Mouse (Mus musculus) WW6 (cell line): ENCODE results near the gene Gpr25.

Source experiments
- DNase-seq: peaks from one replicate; pipeline ENCODE4 v3.0.0-alpha.2; 2013; ENCODE audit warnings: low read depth, low spot score

Gene Gpr25

DNA sequence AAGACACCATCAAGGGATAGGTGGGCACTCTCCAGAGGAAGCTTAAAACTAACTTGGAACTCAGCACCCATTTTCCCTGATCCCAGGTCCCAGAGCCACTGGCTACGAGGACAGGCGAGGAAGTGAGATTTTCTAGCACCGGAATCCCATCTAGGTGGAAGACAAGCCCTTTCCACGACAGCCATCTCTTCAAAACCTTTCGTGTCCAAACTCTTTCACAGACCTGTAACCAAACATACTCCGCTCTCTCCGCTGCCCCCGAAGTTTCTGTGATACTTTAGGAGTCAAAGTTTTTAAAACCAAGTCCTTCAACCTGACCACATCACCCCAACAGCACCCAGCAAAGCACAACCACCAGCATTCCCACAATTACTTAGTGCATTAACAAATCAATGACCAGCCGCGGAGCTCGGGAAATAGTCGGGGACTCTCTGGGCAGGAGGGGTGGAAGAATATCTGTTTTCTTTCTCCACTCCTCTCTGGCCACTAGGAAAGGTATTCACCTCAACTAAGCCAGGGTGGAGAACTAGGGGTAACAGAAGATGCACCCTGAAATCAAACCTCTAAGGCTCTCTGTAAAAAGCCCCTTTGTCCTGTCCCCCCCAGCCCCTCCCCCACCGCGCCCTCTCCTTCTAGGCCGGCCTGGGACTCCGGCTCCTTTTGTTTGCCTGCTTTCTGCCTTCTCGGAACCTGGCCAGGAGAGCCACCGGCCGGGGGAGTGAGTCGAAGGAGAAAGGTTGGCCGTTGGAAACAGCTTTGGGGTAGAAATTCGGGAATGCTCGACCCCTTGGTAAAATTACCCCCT is 27.5 kb downstream of the Gpr25 start:
- no peak for DNase-seq

DNA sequence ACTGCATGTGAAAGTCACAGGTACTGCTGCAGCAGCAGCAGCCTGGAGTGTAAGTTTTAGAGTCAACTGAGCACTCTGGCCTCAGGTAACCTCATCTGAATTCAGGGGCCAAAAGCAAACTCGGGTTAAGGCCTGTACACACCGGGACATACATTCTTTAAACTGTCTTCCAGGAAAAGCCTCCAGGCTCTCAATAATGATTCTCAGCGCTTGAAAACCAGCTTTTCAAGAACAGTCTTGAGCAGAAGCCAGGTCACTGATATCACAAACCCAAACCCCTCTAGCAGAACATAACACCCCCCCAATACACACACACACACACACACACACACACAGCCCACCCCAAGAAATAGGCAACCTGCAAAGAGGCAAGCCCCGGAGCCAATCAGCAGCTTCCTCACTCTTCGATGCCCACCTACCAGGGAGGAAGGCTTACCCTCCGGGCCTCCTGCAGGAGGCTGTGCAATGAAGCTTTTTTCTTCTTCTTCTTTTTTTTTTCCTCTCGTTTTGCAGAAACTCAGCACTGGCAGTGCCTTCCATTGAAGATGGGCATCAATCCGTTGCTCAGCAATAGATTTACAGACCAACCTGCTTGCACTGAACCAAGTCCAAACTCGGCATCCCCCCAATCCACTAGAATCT is 28.3 kb downstream of the Gpr25 start:
- no peak for DNase-seq

DNA sequence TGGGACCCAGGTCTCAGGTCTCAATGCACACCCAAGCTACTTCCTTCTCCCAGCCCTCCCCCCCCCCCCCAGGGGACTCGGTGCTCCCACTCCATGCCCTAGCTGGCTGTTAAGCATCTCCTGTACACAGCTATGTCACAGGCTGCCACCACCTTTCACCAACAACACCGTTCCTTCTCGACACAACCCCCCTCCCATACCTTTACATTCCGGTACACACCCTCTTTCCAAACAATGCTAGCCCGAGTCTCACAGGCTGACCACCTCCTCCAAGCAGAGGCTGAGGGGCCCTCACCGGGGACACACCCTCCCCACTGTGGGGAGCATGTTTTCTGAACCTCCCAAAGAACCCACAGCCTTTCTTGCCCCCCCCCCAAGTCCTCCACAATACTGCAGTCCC is 29.1 kb downstream of the Gpr25 start:
- DNase-seq: no peak

DNA sequence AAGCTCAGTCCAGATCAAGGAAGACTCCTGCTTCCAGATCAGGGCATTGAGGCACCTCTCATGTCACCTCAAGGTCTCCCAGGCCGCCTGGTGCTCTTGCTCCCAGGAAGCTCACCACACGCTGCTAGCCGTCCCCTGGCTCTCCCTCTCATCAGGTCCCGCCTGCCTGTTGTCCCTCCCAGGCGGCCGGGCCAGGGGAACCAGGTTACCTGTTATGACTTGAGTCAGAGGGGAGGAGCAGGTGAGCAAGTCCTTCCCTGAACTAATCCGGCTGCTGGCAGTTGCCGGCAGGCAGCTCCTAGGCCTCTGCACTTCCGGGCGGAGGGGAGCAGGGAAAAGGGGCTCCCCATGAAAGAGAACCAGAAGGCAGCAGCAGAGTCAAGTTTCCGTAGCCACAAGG is 30.5 kb downstream of the Gpr25 start:
- DNase-seq: no peak

DNA sequence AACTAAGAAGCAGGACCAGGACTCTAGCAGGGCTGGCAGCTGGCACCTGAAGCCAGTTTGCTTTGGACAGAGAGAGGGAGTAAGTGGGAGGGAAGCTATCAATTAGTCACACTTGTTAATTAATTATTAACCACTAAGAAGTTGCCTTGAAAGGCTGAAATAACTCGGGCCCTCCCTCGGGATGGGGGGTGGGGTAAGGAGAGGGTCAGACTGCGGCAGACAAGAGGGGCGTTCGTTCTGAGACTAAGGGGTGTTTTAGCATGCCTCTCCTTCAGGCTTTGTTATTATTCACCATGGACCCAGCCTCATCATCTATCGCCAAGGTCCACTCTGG is 31.7 kb downstream of the Gpr25 start:
- DNase-seq: no peak

DNA sequence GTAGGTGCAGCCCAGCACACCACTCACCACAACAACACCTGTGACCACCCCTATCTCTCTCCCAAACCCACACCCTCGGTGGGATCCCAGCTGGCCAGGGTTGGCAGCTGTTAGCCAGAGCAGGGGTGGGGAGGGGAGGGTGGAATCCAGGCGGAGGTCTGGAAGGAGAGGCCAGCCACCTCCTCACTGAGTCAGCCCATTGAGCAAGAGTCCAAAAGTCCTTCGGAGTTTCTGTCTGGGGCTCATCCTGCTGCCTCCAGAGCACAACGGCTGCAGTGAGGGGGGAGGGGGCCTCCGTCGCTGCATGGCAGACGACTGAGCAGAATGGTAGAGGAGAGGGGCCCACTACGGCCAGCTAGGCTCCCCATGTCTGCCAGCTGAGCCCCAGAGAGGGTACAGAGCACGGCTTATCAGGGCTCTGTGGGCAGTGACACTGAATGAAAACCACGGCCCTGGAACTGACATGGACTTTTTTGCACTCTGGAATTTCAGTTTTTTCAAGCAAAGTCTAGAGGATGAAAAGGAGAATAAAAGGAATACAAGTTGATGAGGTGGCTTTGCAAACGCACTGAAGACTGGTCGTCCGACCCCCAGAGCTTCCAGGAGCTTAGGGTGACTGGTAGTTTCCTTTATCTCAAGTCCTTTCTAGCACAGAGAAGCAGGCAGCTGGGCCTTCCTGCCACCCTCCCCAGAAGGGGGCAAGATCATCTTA is 32.2 kb downstream of the Gpr25 start:
- no peak for DNase-seq

DNA sequence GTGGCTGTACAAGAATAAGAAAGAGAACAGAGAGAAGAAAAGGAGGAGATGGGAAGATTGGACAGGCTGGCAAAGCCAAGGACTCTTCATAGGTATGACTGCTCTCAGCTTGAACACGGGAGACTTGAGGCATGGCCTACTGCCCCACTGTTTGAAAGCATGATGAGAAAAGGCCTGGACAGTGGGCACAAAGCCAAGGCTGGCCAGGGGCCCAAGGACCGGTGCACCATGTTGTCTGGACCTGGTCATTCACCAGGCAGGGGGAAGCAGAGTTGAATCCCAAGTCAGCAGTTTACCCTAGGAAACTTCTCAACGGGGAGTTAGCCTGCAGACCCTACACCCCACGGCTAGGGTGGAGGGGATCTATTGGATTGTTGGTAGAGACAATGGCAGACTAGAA is 32.8 kb downstream of the Gpr25 start:
- no peak for DNase-seq

DNA sequence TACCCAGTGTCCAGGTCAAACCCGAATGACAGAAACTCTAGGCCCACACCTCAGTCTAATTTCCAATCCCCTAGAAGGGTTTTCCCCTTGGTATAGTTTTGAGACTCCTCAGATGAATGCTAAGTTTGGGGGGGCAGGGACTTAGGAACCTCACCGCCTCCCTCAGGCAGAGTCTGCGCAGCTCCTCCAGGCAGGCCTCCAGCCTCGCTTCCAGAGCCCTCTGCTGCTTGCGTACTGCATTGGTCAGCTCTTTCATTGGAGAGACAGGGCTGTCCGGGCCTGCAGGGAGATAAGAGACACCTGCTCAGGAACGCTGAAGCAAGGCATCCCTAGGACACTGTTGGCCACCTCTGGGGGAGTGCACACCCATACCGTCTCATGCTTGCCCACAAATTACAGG is 34.0 kb downstream of the Gpr25 start:
- no peak for DNase-seq

DNA sequence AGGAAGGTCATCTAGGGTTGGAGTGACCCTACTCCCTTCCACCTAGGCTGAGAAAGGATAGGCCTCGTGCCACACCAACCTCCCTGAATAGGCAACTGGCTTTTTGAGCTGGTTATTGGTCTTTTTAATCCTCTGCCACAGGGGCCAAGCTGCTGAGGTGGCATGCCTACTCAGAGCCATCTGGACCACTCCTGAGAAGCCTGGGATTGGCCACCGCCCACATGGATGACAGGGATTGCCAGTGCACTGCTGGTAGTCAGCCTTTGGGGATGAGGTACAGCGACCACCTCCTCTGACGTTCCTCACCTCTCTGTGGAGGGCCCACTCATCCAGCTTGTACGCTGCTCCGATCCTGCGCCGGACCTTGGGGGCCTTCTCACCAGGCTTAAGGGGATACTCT is 34.8 kb downstream of the Gpr25 start:
- DNase-seq: no peak

DNA sequence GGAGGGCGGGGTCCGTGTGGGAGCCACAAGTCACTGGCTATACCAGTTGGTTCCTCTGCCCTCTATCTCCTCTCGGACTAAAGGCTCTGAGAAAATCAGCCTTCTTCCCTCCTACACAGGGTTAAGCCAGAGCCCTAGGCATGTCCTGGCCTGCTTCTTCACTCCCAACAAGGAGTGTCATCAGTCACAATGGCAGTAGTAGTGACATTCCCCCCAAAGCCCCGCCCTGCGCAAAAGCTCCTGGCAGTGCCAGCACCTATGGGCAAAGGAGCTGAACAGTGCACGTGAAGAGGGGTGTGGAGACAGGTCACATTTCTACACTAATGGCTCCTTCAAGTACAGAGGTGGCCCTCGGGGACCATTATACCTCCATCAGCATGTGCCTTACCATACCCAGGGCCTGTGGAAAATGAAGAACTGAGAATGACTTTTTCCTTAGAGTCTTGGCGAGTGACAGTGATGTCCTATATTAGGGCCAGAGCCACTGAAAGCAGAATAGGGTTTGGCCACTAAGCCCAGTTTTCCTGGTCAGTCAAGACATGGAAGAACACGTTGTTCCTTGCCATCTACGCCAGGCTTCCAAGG is 36.8 kb downstream of the Gpr25 start:
- DNase-seq: no peak

DNA sequence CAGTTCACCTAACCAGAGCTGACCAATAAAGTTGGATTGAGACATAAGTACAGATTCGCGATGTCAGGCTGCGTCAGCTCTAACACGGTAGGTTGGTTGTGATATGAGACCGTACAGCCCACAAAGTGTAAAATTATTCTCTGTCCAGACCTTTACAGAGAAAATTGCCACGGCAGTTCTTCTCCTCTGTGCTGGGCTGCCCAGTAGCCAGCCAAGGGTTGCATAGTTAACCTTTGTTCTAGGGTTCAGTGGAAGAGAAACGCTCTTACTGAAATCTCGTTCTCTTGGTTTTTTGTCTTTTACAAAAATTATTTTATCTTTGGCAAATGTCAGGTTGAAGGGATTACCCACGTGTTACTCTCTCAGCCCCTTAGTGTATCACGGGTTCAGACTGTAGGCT is 38.3 kb downstream of the Gpr25 start:
- no peak for DNase-seq

DNA sequence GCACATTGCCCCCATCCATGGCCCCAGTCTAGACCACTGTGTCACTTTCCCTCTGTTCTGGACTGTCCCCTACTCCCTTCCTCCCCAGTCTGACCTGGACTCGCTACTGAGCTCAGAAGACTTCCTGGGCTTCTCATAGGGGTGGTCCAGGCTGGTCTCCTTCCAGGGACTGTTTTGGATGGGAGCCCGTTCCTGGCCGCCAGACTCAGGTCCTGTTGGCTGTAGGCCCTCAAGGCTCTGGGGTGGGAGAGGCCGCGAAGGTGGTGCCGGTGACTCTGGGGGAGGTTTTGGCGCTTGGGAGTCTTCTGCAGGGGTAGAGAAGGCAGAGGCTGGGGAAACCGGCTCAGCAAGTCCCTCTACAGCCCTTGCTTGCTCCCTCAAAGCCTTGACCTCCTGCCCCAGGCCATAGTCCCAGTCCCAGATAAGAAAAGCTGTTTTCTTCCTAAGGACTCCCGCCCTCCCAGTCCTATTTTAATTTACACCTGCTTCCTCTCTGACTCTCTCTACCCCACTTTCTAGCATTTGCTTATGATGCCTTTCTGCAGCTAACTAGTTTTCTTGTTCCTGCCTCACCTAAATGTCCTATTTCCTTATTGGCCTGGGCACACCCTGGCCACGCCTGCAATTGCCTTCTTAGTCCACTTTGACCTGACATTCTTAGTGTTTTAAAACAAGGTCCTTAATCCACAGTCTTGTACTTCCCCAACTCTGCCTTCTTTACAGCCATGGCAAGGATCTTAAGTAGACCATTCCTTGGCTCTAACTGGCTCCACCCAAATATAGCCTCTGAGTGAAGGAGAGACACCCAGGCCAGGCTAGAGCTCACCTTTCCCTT is 40.4 kb downstream of the Gpr25 start:
- no peak for DNase-seq

DNA sequence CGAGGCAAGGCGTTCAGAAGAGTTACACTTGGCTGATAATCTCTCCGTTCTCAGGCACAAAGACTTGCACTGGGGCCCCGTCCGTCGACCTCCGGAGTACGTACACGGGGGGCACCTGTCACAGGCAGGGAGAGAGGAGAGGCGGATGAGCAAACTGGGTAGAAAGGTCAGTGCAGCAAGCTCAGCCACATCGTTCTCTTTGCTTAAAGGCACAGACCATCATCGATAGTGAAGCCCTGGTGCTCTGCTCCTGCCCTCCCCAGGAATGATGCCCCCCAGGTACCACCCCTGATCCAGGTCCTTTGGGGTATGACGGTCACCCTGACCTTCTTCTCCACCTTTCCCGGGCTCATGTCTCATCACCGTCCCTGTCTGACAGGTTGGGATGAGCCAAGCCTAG is 46.4 kb downstream of the Gpr25 start:
- DNase-seq: no peak

DNA sequence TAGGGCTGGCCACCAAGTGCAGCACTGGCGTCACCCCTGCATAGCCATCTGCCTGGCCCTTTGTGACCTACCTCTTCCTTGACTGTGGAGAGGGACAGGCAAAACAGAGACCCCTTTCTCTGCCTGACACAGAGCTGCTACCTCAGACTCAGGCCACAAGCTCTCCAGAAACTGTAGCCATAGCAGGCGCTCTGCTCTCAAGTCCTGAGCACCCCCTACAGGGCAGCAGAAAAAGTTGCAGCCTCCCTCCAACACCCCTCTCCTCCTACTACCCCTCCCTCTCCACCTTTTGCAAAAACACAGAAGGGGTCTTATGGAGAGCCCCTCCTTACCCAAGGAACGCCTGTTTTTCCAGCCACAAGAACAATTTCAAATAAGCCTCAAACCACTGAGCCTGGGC is 47.9 kb downstream of the Gpr25 start, which contains the start of gene Mroh3:
Gene Mroh3, minus strand, starts transcription at position 26 of the 400 bp plus-strand sequence.
- DNase-seq: no peak
